28 mouse cellular contexts compared by ENCODE assay signal in genomic region chr7:123312738-123313137, GRCm38 (mm10).
"Had no signal": no experiment of that assay in that cellular context is flagged by ENCODE, and none has a peak within 500 bp of the region (broad histone marks: within the 10 kb centered on the region; RNA-seq: fewer than 3 reads in every experiment).

No protein-coding gene starts in this region.

- H3K4me3 ChIP-seq: embryonic facial prominence, embryonic 10.5 days; embryonic facial prominence, embryonic 12.5 days; embryonic facial prominence, embryonic 13.5 days; embryonic facial prominence, embryonic 15.5 days; erythroblast, embryonic 14.5 days; forebrain, embryonic 10.5 days; forebrain, embryonic 12.5 days; forebrain, embryonic 13.5 days; forebrain, embryonic 15.5 days; gastrocnemius, adult 2 months had no signal

- H3K9me3 ChIP-seq: embryonic facial prominence, embryonic 10.5 days; embryonic facial prominence, embryonic 12.5 days; embryonic facial prominence, embryonic 13.5 days; embryonic facial prominence, embryonic 15.5 days; forebrain, embryonic 10.5 days; forebrain, embryonic 12.5 days; forebrain, embryonic 13.5 days; forebrain, embryonic 15.5 days had no signal

- H3K4me2 ChIP-seq: embryonic facial prominence, embryonic 12.5 days; embryonic facial prominence, embryonic 13.5 days; embryonic facial prominence, embryonic 15.5 days; forebrain, embryonic 12.5 days; forebrain, embryonic 13.5 days; forebrain, embryonic 15.5 days had no signal

- H3K27me3 ChIP-seq: embryonic facial prominence, embryonic 12.5 days; embryonic facial prominence, embryonic 13.5 days; embryonic facial prominence, embryonic 15.5 days; forebrain, embryonic 12.5 days; forebrain, embryonic 13.5 days; forebrain, embryonic 15.5 days had no signal

- H3K9ac ChIP-seq: embryonic facial prominence, embryonic 12.5 days; embryonic facial prominence, embryonic 13.5 days; embryonic facial prominence, embryonic 15.5 days; forebrain, embryonic 12.5 days; forebrain, embryonic 13.5 days; forebrain, embryonic 15.5 days; forebrain, postnatal 0 days had no signal

- DNase-seq: cerebellum, adult 2 months; cerebellum, adult 8-10 months; cerebellum, adult 9-10 months; cerebellum, adult 9-11 months; cerebellum, postnatal 10 days; cerebellum, postnatal 14 days; cerebellum, postnatal 25 days; cerebellum, postnatal 36 days; embryo, embryonic 11 days; forebrain, postnatal 0 days; gastrocnemius, adult 2 months; gastrocnemius, postnatal 10 days; gastrocnemius, postnatal 14 days; gastrocnemius, postnatal 25 days; gastrocnemius, postnatal 36 days; heart, adult 11 months; heart, adult 18-20 months had no signal

- ATAC-seq: forebrain, embryonic 13.5 days; forebrain, embryonic 14.5 days; forebrain, embryonic 15.5 days; forebrain, embryonic 16.5 days; forebrain, postnatal 0 days had no signal

- H3K27ac ChIP-seq: embryonic facial prominence, embryonic 10.5 days; embryonic facial prominence, embryonic 12.5 days; embryonic facial prominence, embryonic 13.5 days; embryonic facial prominence, embryonic 15.5 days; forebrain, embryonic 12.5 days; forebrain, embryonic 13.5 days; forebrain, embryonic 15.5 days; gastrocnemius, adult 2 months had no signal

- H3K4me1 ChIP-seq: embryonic facial prominence, embryonic 10.5 days; embryonic facial prominence, embryonic 12.5 days; embryonic facial prominence, embryonic 13.5 days; embryonic facial prominence, embryonic 15.5 days; forebrain, embryonic 10.5 days; forebrain, embryonic 12.5 days; forebrain, embryonic 13.5 days; forebrain, embryonic 15.5 days had no signal
